Mouse (Mus musculus) liver, adult 2 months (tissue): Measurements from ENCODE around the gene Slc25a13. TPM values are rescaled to one million over a fixed set of nuclear protein-coding genes. Genes with fewer than 3 reads are reported as not detected.

Experiments used
- DNase-seq: peaks from one replicate; pipeline ENCODE4 v3.0.0-alpha.2; 2011; ENCODE audit warnings: low read depth, low spot score; ENCODE audit errors: extremely low read depth
- H3K27ac ChIP-seq: fragments of 200-500 bp; replicated peaks from 2 replicates; pipeline ENCODE4 v1.5.1; 2012; ENCODE audit warnings: low read depth, mild to moderate bottlenecking, control low read depth, inconsistent platforms, low read length; ENCODE audit not compliant: insufficient read depth
- H3K27me3 ChIP-seq: fragments of 200-500 bp; 2 replicates; pipeline ENCODE4 v1.6.1; 2012; ENCODE audit warnings: mild to moderate bottlenecking, moderate library complexity, low read length, inconsistent platforms; ENCODE audit not compliant: control insufficient read depth, insufficient read depth
- H3K36me3 ChIP-seq: fragments of 200-500 bp; 2 replicates; pipeline ENCODE4 v1.6.1; 2012; ENCODE audit warnings: low read length, inconsistent platforms; ENCODE audit not compliant: control insufficient read depth, insufficient read depth
- H3K4me1 ChIP-seq: fragments of 200-500 bp; 2 replicates; pipeline ENCODE4 v1.6.1; 2011; ENCODE audit warnings: low read length; ENCODE audit not compliant: control insufficient read depth, insufficient read depth
- H3K4me3 ChIP-seq: fragments of 200-500 bp; 2 replicates; pipeline ENCODE4 v1.5.1; 2011; ENCODE audit warnings: low read depth, mild to moderate bottlenecking, control low read depth, low read length, moderate library complexity; ENCODE audit not compliant: insufficient read depth
- H3K79me2 ChIP-seq: fragments of 200-500 bp; 2 replicates; pipeline ENCODE4 v1.6.1; 2012; ENCODE audit warnings: inconsistent platforms, mild to moderate bottlenecking, low read length, moderate library complexity; ENCODE audit not compliant: control insufficient read depth, insufficient read depth
- H3K9ac ChIP-seq: fragments of 200-500 bp; 2 replicates; pipeline ENCODE4 v1.6.1; 2012; ENCODE audit warnings: low read depth, mild to moderate bottlenecking, control low read depth, inconsistent platforms, low read length
- CTCF ChIP-seq: fragments of 200-500 bp; IDR thresholded peaks from 2 replicates; pipeline ENCODE4 v1.5.1; 2011; ENCODE audit warnings: low read depth, low read length, control low read depth
- POLR2A ChIP-seq: fragments of 200-500 bp; IDR thresholded peaks from 2 replicates; pipeline ENCODE4 v1.6.1; 2011; ENCODE audit warnings: low read length, control low read depth; ENCODE audit not compliant: insufficient read depth; ENCODE audit errors: extremely low read depth
- whole genome bisulfite sequencing: fragments of 180-500 bp; shearing (Covaris S2); methylation state at CpG from one replicate; pipeline ENCODE4 v1.1.7; 2018; 5-methylcytosine and 5-hydroxymethylcytosine counted together
- polyA plus RNA-seq: library from polyadenylated mRNA; depleted of rRNA; stranded (reverse); fragments of >200 nt; gene quantifications from 2 replicates; pipeline ENCODE4 v1.2.3, GENCODE M21; 2012
- total RNA-seq: library from RNA; depleted of rRNA; stranded (reverse); fragments of >200 nt; gene quantifications from 2 replicates; pipeline ENCODE4 v1.2.3, GENCODE M21; 2014

Slc25a13 gene
- total and polyA plus RNA-seq, 2 experiments = 53.5 to 232 TPM

GRCm38 (mm10) chr6:6173935-6174561 is 42.9 kb downstream of the Slc25a13 start:
- Histone ChIP-seq H3K9ac (no peak overlapping the region), H3K4me3 (no peak overlapping the region), H3K79me2 (peaks cover 27% of the 10 kb centered on the region), H3K27me3 (no peaks in the 10 kb centered on the region), H3K36me3 (peaks cover 23% of the 10 kb centered on the region; the same call in 1 of the 2 replicates), H3K4me1 (peaks cover 2% of the 10 kb centered on the region; the same call in 1 of the 2 replicates), H3K27ac (no peak overlapping the region)
- DNase-seq = no peak
- TF ChIP-seq CTCF = no peak
- no peak for TF ChIP-seq POLR2A
- 73% methylated on average over 9 of the region's 9 CpGs for WGBS

GRCm38 (mm10) chr6:6173166-6173934 is 43.6 kb downstream of the Slc25a13 start:
- Histone ChIP-seq H3K79me2 (peaks cover 30% of the 10 kb centered on the region), H3K27ac (no peak overlapping the region), H3K27me3 (no peaks in the 10 kb centered on the region), H3K4me1 (peaks cover 2% of the 10 kb centered on the region; the same call in 1 of the 2 replicates), H3K36me3 (peaks cover 22% of the 10 kb centered on the region; the same call in 1 of the 2 replicates), H3K4me3 (no peak overlapping the region), H3K9ac (no peak overlapping the region)
- no peak for DNase-seq
- 73% methylated on average over 15 of the region's 15 CpGs for WGBS
- TF ChIP-seq CTCF (no peak), POLR2A (no peak)

GRCm38 (mm10) chr6:6168566-6169134 is 48.3 kb downstream of the Slc25a13 start:
- peaks cover 27% of the 10 kb centered on the region for H3K36me3 ChIP-seq
- no peak overlapping the region for H3K4me3 ChIP-seq
- 84% methylated on average over 11 of the region's 11 CpGs for WGBS
- H3K4me1 ChIP-seq = no peaks in the 10 kb centered on the region; the same call in 1 of the 2 replicates
- H3K9ac ChIP-seq = no peak overlapping the region
- H3K79me2 ChIP-seq = peaks cover 41% of the 10 kb centered on the region
- TF ChIP-seq CTCF (no peak), POLR2A (no peak)
- H3K27ac ChIP-seq = no peak overlapping the region
- no peaks in the 10 kb centered on the region for H3K27me3 ChIP-seq
- DNase-seq = no peak

GRCm38 (mm10) chr6:6167339-6168126 is 49.4 kb downstream of the Slc25a13 start:
- peaks cover 21% of the 10 kb centered on the region for H3K36me3 ChIP-seq
- no peaks in the 10 kb centered on the region for H3K27me3 ChIP-seq
- no peaks in the 10 kb centered on the region; the same call in 1 of the 2 replicates for H3K4me1 ChIP-seq
- H3K79me2 ChIP-seq = peaks cover 34% of the 10 kb centered on the region; the same call in 1 of the 2 replicates
- TF ChIP-seq POLR2A = no peak
- no peak for TF ChIP-seq CTCF
- no peak overlapping the region for H3K27ac ChIP-seq
- DNase-seq = no peak
- 94% methylated on average over 10 of the region's 10 CpGs for WGBS
- no peak overlapping the region for H3K4me3 ChIP-seq
- no peak overlapping the region for H3K9ac ChIP-seq

GRCm38 (mm10) chr6:6162993-6163623 is 53.9 kb downstream of the Slc25a13 start:
- Histone ChIP-seq H3K79me2 (peaks cover 32% of the 10 kb centered on the region), H3K4me3 (no peak overlapping the region), H3K4me1 (peaks cover 3% of the 10 kb centered on the region), H3K9ac (no peak overlapping the region), H3K27ac (no peak overlapping the region), H3K27me3 (no peaks in the 10 kb centered on the region), H3K36me3 (peaks cover 16% of the 10 kb centered on the region)
- TF ChIP-seq POLR2A = no peak
- TF ChIP-seq CTCF = no peak
- WGBS = 87% methylated on average over 7 of the region's 7 CpGs
- no peak for DNase-seq
